Mouse (Mus musculus) small intestine, adult 2 months (tissue): ENCODE results near the gene Boc. TPM values are rescaled to one million over a fixed set of nuclear protein-coding genes. Genes with fewer than 3 reads are reported as not detected.

ENCODE experiments used
- H3K27ac ChIP-seq: fragments of 200-500 bp; 2 replicates; pipeline ENCODE4 v1.5.1; 2012; ENCODE audit warnings: low read depth, low read length, control low read depth, inconsistent platforms; ENCODE audit not compliant: insufficient read depth
- H3K27me3 ChIP-seq: fragments of 200-500 bp; 2 replicates; pipeline ENCODE4 v1.6.1; 2012; ENCODE audit warnings: mild to moderate bottlenecking, moderate library complexity, low read length, inconsistent platforms; ENCODE audit not compliant: control insufficient read depth, insufficient read depth
- H3K36me3 ChIP-seq: fragments of 200-500 bp; 2 replicates; pipeline ENCODE4 v1.6.1; 2012; ENCODE audit warnings: mild to moderate bottlenecking, low read length, control low read depth, inconsistent platforms; ENCODE audit not compliant: control insufficient read depth, insufficient read depth
- H3K4me1 ChIP-seq: fragments of 200-500 bp; 2 replicates; pipeline ENCODE4 v1.6.1; 2012; ENCODE audit warnings: low read length, inconsistent platforms, mixed read lengths; ENCODE audit not compliant: control insufficient read depth, insufficient read depth, insufficient read length
- H3K4me3 ChIP-seq: fragments of 200-500 bp; 2 replicates; pipeline ENCODE4 v1.5.1; 2012; ENCODE audit warnings: low read depth, mild to moderate bottlenecking, control low read depth, inconsistent platforms, low read length, moderate library complexity
- CTCF ChIP-seq: fragments of 200-500 bp; IDR thresholded peaks from 2 replicates; pipeline ENCODE4 v1.5.1; 2012; ENCODE audit warnings: low read depth, mild to moderate bottlenecking, control low read depth, inconsistent platforms, low read length, moderate library complexity, mixed read lengths; ENCODE audit not compliant: insufficient replicate concordance, insufficient read length; ENCODE audit errors: extremely low read depth
- POLR2A ChIP-seq: fragments of 200-500 bp; IDR thresholded peaks from 2 replicates; pipeline ENCODE4 v1.6.1; 2012; ENCODE audit warnings: low read depth, mild to moderate bottlenecking, control low read depth, inconsistent platforms, low read length, moderate library complexity
- WGBS: fragments of 180-500 bp; shearing (Covaris S2); methylation state at CpG from one replicate; pipeline ENCODE4 v1.1.7; 2018; 5-methylcytosine and 5-hydroxymethylcytosine counted together
- polyA plus RNA-seq: library from polyadenylated mRNA; depleted of rRNA; stranded (reverse); fragments of >200 nt; gene quantifications from 2 replicates; pipeline ENCODE4 v1.2.3, GENCODE M21; 2012

Boc gene
- polyA plus RNA-seq, 1 experiment: 3.5 TPM

GRCm38 (mm10) chr16:44486612-44487011, 72.1 kb downstream of the Boc start:
- Histone ChIP-seq H3K36me3 (no peaks in the 10 kb centered on the region), H3K27me3 (no peaks in the 10 kb centered on the region), H3K4me3 (no peak overlapping the region), H3K27ac (no peak overlapping the region), H3K4me1 (no peaks in the 10 kb centered on the region)
- TF ChIP-seq POLR2A (no peak), CTCF (no peak)
- WGBS: 89% methylated on average over 9 of the region's 9 CpGs

- Histone ChIP-seq H3K27me3 (no peaks in the 10 kb centered on the region), H3K27ac (no peak overlapping the region), H3K36me3 (no peaks in the 10 kb centered on the region), H3K4me3 (no peak overlapping the region), H3K4me1 (no peaks in the 10 kb centered on the region)
- 92% methylated on average over 8 of the region's 8 CpGs for WGBS
- TF ChIP-seq POLR2A (no peak), CTCF (no peak)
These were observed 73.0 kb downstream of the Boc start for GRCm38 (mm10) chr16:44485691-44486090.

GRCm38 (mm10) chr16:44484831-44485230, 73.9 kb downstream of the Boc start:
- Histone ChIP-seq H3K27me3 (no peaks in the 10 kb centered on the region), H3K27ac (no peak overlapping the region), H3K36me3 (no peaks in the 10 kb centered on the region), H3K4me3 (no peak overlapping the region), H3K4me1 (no peaks in the 10 kb centered on the region)
- TF ChIP-seq POLR2A: no peak
- no peak for TF ChIP-seq CTCF
- 67% methylated on average over 10 of the region's 10 CpGs for WGBS

GRCm38 (mm10) chr16:44484079-44484478, 74.6 kb downstream of the Boc start:
- H3K27ac ChIP-seq: no peak overlapping the region
- TF ChIP-seq CTCF (peak; percentile 82; the same call in 1 of the 2 replicates), POLR2A (no peak)
- WGBS: 3% methylated on average over 7 of the region's 7 CpGs
- H3K36me3 ChIP-seq: no peaks in the 10 kb centered on the region
- H3K4me3 ChIP-seq: no peak overlapping the region
- H3K4me1 ChIP-seq: no peaks in the 10 kb centered on the region
- no peaks in the 10 kb centered on the region for H3K27me3 ChIP-seq

GRCm38 (mm10) chr16:44481599-44482593, 76.8 kb downstream of the Boc start:
- H3K27ac ChIP-seq: no peak overlapping the region
- 69% methylated on average over 28 of the region's 28 CpGs for WGBS
- H3K4me3 ChIP-seq: no peak overlapping the region
- TF ChIP-seq CTCF (no peak), POLR2A (no peak)
- no peaks in the 10 kb centered on the region for H3K36me3 ChIP-seq
- no peaks in the 10 kb centered on the region for H3K27me3 ChIP-seq
- no peaks in the 10 kb centered on the region for H3K4me1 ChIP-seq

GRCm38 (mm10) chr16:44480616-44481015, 78.1 kb downstream of the Boc start:
- Histone ChIP-seq H3K27ac (no peak overlapping the region), H3K4me1 (no peaks in the 10 kb centered on the region), H3K27me3 (no peaks in the 10 kb centered on the region), H3K4me3 (no peak overlapping the region), H3K36me3 (no peaks in the 10 kb centered on the region)
- TF ChIP-seq CTCF (no peak), POLR2A (no peak)
- WGBS: 12% methylated on average over 7 of the region's 7 CpGs

GRCm38 (mm10) chr16:44479852-44480251, 78.8 kb downstream of the Boc start:
- Histone ChIP-seq H3K27ac (no peak overlapping the region), H3K4me3 (no peak overlapping the region), H3K4me1 (no peaks in the 10 kb centered on the region), H3K27me3 (no peaks in the 10 kb centered on the region), H3K36me3 (no peaks in the 10 kb centered on the region)
- WGBS: 90% methylated on average over 14 of the region's 14 CpGs
- TF ChIP-seq POLR2A (no peak), CTCF (no peak)

- no peak for TF ChIP-seq POLR2A
- TF ChIP-seq CTCF: no peak
- H3K36me3 ChIP-seq: no peaks in the 10 kb centered on the region
- 46% methylated on average over 18 of the region's 18 CpGs for WGBS
- no peaks in the 10 kb centered on the region for H3K27me3 ChIP-seq
- no peak overlapping the region for H3K27ac ChIP-seq
- H3K4me3 ChIP-seq: no peak overlapping the region
- no peaks in the 10 kb centered on the region for H3K4me1 ChIP-seq
These were observed 79.9 kb downstream of the Boc start for GRCm38 (mm10) chr16:44478767-44479166.
